Mouse (Mus musculus): ENCODE data around the gene Mosmo. TPM values are rescaled to one million over a fixed set of nuclear protein-coding genes. Genes with fewer than 3 reads are reported as not detected.
"Not testable (repeated sequence)": the region's sequence is repeated elsewhere in the genome, so short reads cannot be mapped to it uniquely, and the experiment has no call there.

Gene Mosmo
- total RNA-seq, 2 experiments from 2014 or later = 46.2 to 50.0 TPM

GRCm38 (mm10) chr7:120696331-120696730 is 18.9 kb downstream of the Mosmo start:
- intact Hi-C loops (cut with DNase I) = no loop called here
- no peak for DNase-seq

GRCm38 (mm10) chr7:120699586-120699985 is 22.2 kb downstream of the Mosmo start:
- intact Hi-C loops (cut with DNase I) = no loop called here

GRCm38 (mm10) chr7:120703888-120704287 is 26.5 kb downstream of the Mosmo start:
- intact Hi-C loops (cut with DNase I) = no loop called here
- peak; percentile 2 for DNase-seq

More at GRCm38 (mm10) chr7:120699586-120699985, 22.2 kb downstream of the Mosmo start:
- no peak for DNase-seq

GRCm38 (mm10) chr7:120712071-120712470 is 34.7 kb downstream of the Mosmo start:
- intact Hi-C loops (cut with DNase I) = no loop called here
- no peak for DNase-seq

GRCm38 (mm10) chr7:120713225-120713624 is 35.8 kb downstream of the Mosmo start:
- intact Hi-C loops (cut with DNase I) = no loop called here
- no peak for DNase-seq

- DNase-seq; intact Hi-C loops (cut with DNase I): not testable (repeated sequence)
Measured at GRCm38 (mm10) chr7:120713951-120714350, 36.5 kb downstream of the Mosmo start.

- intact Hi-C loops (cut with DNase I) = no loop called here
- DNase-seq = no peak
Measured at GRCm38 (mm10) chr7:120717261-120717660, 39.8 kb downstream of the Mosmo start.

GRCm38 (mm10) chr7:120721051-120721450 is 43.6 kb downstream of the Mosmo start:
- no peak for DNase-seq
- intact Hi-C loops (cut with DNase I) = no loop called here

- intact Hi-C loops (cut with DNase I) = no loop called here
- peak; percentile 5 for DNase-seq
Measured at GRCm38 (mm10) chr7:120721456-120721855, 44.0 kb downstream of the Mosmo start.

- no peak for DNase-seq
- intact Hi-C loops (cut with DNase I) = no loop called here
Measured at GRCm38 (mm10) chr7:120722063-120722462, 44.6 kb downstream of the Mosmo start.

GRCm38 (mm10) chr7:120722839-120723278 is 45.4 kb downstream of the Mosmo start:
- intact Hi-C loops (cut with DNase I) = no loop called here

GRCm38 (mm10) chr7:120727581-120727980 is 50.2 kb downstream of the Mosmo start:
- intact Hi-C loops (cut with DNase I) = no loop called here
- peak; percentile 7 for DNase-seq

More at GRCm38 (mm10) chr7:120722839-120723278, 45.4 kb downstream of the Mosmo start:
- DNase-seq = no peak

GRCm38 (mm10) chr7:120729635-120730034 is 52.2 kb downstream of the Mosmo start:
- intact Hi-C loops (cut with DNase I) = no loop called here

GRCm38 (mm10) chr7:120732906-120733305 is 55.5 kb downstream of the Mosmo start:
- intact Hi-C loops (cut with DNase I) = no loop called here
- no peak for DNase-seq

More at GRCm38 (mm10) chr7:120729635-120730034, 52.2 kb downstream of the Mosmo start:
- DNase-seq = no peak

- intact Hi-C loops (cut with DNase I) = no loop called here
- DNase-seq = no peak
Measured at GRCm38 (mm10) chr7:120739018-120739417, 61.6 kb downstream of the Mosmo start, which contains the start of gene Vwa3a. Gene Vwa3a, plus strand, starts transcription at chr7:120739318.

- no peak for DNase-seq
- intact Hi-C loops (cut with DNase I) = no loop called here
Measured at GRCm38 (mm10) chr7:120739558-120740101, 62.2 kb downstream of the Mosmo start.

GRCm38 (mm10) chr7:120743366-120744351 is 66.2 kb downstream of the Mosmo start:
- intact Hi-C loops (cut with DNase I) = no loop called here
- no peak for DNase-seq

GRCm38 (mm10) chr7:120744606-120745005 is 67.2 kb downstream of the Mosmo start:
- no peak for DNase-seq
- intact Hi-C loops (cut with DNase I) = no loop called here

GRCm38 (mm10) chr7:120746029-120746428 is 68.6 kb downstream of the Mosmo start:
- intact Hi-C loops (cut with DNase I) = no loop called here
- no peak for DNase-seq

GRCm38 (mm10) chr7:120746821-120747220 is 69.4 kb downstream of the Mosmo start:
- intact Hi-C loops (cut with DNase I) = no loop called here
- DNase-seq = no peak

- no peak for DNase-seq
- intact Hi-C loops (cut with DNase I) = no loop called here
Measured at GRCm38 (mm10) chr7:120748478-120748877, 71.1 kb downstream of the Mosmo start.

Data from left cerebral cortex, postnatal 4 days (tissue).